Mouse (Mus musculus): ENCODE results near the gene Esyt1. TPM values are rescaled to one million over a fixed set of nuclear protein-coding genes. Genes with fewer than 3 reads are reported as not detected.

Esyt1 gene
- polyA plus RNA-seq, 1 experiment from 2014 or later, result 18.1 TPM

DNA sequence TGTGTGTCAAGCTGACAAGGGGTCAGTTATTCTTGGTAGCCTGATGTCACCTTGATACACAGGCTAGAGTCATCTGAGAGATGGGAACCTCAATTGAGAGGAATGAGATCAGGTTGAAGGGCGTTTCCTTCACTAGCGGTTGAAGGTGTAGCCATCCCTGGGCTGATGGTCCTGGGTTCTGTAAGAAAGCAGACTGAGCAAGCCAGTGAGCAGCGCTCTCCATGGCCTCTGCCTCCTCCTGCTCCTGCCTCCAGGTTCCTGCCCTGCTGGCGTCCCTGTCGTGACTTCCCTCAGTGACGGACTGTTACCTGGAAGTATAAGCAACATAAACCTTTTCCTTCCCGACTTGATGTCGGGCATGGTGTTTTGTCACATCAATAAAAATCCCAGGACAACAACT is 22.1 kb downstream of the Esyt1 start:
- ATAC-seq (ENCODE audit: low FRiP score) (no peak), DNase-seq (ENCODE audit: low spot score, missing footprints) (no peak)
- no peaks in the 10 kb centered on the region for H3K27me3 ChIP-seq (ENCODE audit: control insufficient read depth, insufficient read depth, low read length)
- no peak overlapping the region for H3K27ac ChIP-seq (ENCODE audit: low read depth, low read length)
- no peak overlapping the region for H3K9ac ChIP-seq (ENCODE audit: low read length)
- H3K4me2 ChIP-seq, result no peak overlapping the region
- H3K36me3 ChIP-seq (ENCODE audit: control insufficient read depth, insufficient read depth, low read length), result no peaks in the 10 kb centered on the region
- H3K4me1 ChIP-seq (ENCODE audit: control insufficient read depth, insufficient read depth, low read length), result no peaks in the 10 kb centered on the region
- H3K9me3 ChIP-seq (ENCODE audit: control insufficient read depth, low read length), result no peaks in the 10 kb centered on the region
- no peak overlapping the region for H3K4me3 ChIP-seq (ENCODE audit: low read depth, low read length)
- WGBS, result 76% methylated on average over 8 of the region's 8 CpGs

DNA sequence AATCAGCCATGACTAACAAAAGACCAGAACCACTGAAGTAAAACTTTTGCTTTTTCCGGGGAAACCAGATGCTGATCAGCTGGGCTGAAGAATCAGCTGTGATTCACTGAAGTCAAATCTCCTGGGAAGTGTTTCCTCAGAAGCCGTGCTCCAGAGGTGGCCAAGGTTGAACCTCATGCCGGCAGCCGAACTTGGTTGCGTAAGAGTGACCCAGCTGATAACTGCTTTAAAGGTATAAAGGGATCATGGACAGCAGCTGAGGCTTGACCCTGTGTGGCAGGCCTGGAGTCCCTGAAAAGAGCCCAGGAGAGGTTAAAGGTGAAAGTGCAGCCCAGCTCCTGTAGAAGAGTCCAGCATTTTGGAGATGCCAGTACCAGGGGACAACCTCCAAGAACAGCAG is 23.3 kb downstream of the Esyt1 start:
- Histone ChIP-seq H3K4me1 (ENCODE audit: control insufficient read depth, insufficient read depth, low read length) (peaks cover 8% of the 10 kb centered on the region; the same call in 1 of the 2 replicates), H3K4me2 (no peak overlapping the region), H3K27ac (ENCODE audit: low read depth, low read length) (no peak overlapping the region), H3K36me3 (ENCODE audit: control insufficient read depth, insufficient read depth, low read length) (no peaks in the 10 kb centered on the region), H3K4me3 (ENCODE audit: low read depth, low read length) (no peak overlapping the region), H3K9me3 (ENCODE audit: control insufficient read depth, low read length) (no peaks in the 10 kb centered on the region), H3K9ac (ENCODE audit: low read length) (no peak overlapping the region), H3K27me3 (ENCODE audit: control insufficient read depth, insufficient read depth, low read length) (no peaks in the 10 kb centered on the region)
- ATAC-seq (ENCODE audit: low FRiP score) (no peak), DNase-seq (ENCODE audit: low spot score, missing footprints) (no peak)
- 84% methylated on average over 5 of the region's 5 CpGs for WGBS

DNA sequence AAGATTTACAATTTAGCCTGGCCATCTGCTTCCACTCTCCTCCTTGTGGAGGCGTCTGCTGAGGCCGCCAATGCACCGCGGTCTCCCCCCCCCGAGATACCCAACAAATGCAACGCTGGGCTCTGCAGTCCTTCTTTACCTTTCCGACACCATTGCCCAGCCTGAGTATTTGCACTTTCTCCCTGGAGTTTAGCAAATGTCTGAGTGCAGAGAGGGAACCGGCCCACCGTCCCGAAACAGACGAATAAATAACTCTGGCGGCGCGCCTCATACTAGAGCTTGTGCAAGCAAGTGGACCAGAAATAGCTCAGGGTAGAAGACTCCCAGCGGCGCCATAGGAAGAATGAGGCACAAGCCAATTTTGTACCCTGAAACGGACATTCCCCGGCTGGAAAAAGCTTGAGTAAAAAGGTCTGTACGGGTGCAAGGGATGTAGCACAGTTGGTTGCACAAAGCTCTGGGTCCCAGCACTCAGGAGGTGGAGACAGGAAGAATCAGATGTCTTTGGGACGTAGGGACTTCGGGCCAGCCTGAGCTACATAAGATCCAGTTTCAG is 26.5 kb downstream of the Esyt1 start:
- H3K4me1 ChIP-seq (ENCODE audit: control insufficient read depth, insufficient read depth, low read length), result peaks cover 15% of the 10 kb centered on the region
- H3K4me3 ChIP-seq (ENCODE audit: low read depth, low read length), result peak overlapping the region; percentile 51
- WGBS, result 2% methylated on average over 21 of the region's 21 CpGs
- H3K9ac ChIP-seq (ENCODE audit: low read length), result peak overlapping the region; percentile 63
- H3K27ac ChIP-seq (ENCODE audit: low read depth, low read length), result no peak overlapping the region; the same call in none of the 2 replicates
- H3K4me2 ChIP-seq, result peak overlapping the region; percentile 77
- no peaks in the 10 kb centered on the region for H3K9me3 ChIP-seq (ENCODE audit: control insufficient read depth, low read length)
- peak; percentile 96 for DNase-seq (ENCODE audit: low spot score, missing footprints)
- H3K27me3 ChIP-seq (ENCODE audit: control insufficient read depth, insufficient read depth, low read length), result no peaks in the 10 kb centered on the region
- H3K36me3 ChIP-seq (ENCODE audit: control insufficient read depth, insufficient read depth, low read length), result no peaks in the 10 kb centered on the region
- ATAC-seq (ENCODE audit: low FRiP score), result peak; percentile 59

DNA sequence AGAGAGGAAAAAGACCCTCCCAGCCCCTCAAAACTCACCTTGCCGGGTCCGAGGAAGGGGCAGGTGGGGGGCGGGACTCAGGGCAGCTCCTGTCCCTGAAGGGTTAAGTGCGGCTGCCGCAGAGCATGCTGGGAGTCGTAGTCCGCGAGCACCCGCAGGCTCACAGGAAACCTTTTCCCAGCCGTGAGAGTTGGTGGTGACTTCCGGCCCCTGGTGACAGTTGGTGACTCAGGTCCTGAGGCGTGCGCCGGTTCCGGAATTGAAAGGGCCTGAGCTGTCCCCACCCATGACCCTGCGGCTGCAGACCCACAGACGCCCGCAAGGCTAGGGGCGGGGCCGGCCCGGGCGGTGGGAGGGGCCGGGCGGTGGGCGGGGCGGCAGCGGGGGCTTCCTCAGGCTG is 27.1 kb downstream of the Esyt1 start, which contains the start of gene Myl6b:
Gene Myl6b (minus strand): TSS at position 96 of the 400 bp plus-strand sequence.
- peak; percentile 99 for DNase-seq (ENCODE audit: low spot score, missing footprints)
- Histone ChIP-seq H3K4me2 (peak within 1 kb of the TSS; percentile 77), H3K27me3 (ENCODE audit: control insufficient read depth, insufficient read depth, low read length) (no peaks in the 10 kb centered on the region), H3K27ac (ENCODE audit: low read depth, low read length) (peak within 1 kb of the TSS; percentile 35), H3K9ac (ENCODE audit: low read length) (peak within 1 kb of the TSS; percentile 63), H3K4me1 (ENCODE audit: control insufficient read depth, insufficient read depth, low read length) (peaks cover 15% of the 10 kb centered on the region), H3K36me3 (ENCODE audit: control insufficient read depth, insufficient read depth, low read length) (no peaks in the 10 kb centered on the region), H3K9me3 (ENCODE audit: control insufficient read depth, low read length) (no peaks in the 10 kb centered on the region), H3K4me3 (ENCODE audit: low read depth, low read length) (peak within 1 kb of the TSS; percentile 51)
- ATAC-seq (ENCODE audit: low FRiP score), result peak; percentile 91
- WGBS, result 1% methylated on average over 27 of the region's 27 CpGs

DNA sequence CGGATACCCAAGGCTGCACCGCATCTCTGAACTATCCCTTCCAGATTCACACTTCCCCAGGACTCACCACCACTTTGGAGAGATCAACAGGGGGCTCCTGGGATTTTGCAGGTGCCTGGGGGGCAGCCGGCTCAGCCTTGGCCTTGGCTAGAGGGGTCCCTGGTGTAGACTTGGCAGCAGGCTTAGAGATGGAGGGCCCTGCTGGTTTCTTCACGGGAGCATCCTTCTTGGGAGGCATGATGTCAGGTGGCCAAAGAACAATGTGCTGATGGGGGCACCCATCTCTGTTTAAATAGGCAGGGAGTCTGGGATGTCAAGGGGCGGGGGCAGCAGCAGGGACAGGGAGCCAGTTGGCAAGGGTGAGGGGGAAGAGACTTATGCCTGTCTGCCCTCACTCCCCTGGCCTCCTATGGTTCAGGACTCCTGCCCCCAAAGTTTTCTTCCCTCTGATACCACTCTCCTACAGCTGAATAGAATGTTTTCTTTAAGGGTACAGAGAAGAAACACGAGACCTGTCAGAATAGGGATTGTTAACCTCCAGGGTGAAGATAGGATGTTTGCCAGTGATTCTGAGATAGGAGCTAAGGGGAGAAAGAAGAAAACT is 28.4 kb downstream of the Esyt1 start:
- Histone ChIP-seq H3K9ac (ENCODE audit: low read length) (no peak overlapping the region), H3K27ac (ENCODE audit: low read depth, low read length) (no peak overlapping the region), H3K4me2 (no peak overlapping the region), H3K36me3 (ENCODE audit: control insufficient read depth, insufficient read depth, low read length) (no peaks in the 10 kb centered on the region), H3K4me1 (ENCODE audit: control insufficient read depth, insufficient read depth, low read length) (peaks cover 21% of the 10 kb centered on the region), H3K27me3 (ENCODE audit: control insufficient read depth, insufficient read depth, low read length) (no peaks in the 10 kb centered on the region), H3K9me3 (ENCODE audit: control insufficient read depth, low read length) (no peaks in the 10 kb centered on the region), H3K4me3 (ENCODE audit: low read depth, low read length) (no peak overlapping the region)
- WGBS, result 45% methylated on average over 6 of the region's 6 CpGs
- DNase-seq (ENCODE audit: low spot score, missing footprints) (no peak), ATAC-seq (ENCODE audit: low FRiP score) (no peak)

DNA sequence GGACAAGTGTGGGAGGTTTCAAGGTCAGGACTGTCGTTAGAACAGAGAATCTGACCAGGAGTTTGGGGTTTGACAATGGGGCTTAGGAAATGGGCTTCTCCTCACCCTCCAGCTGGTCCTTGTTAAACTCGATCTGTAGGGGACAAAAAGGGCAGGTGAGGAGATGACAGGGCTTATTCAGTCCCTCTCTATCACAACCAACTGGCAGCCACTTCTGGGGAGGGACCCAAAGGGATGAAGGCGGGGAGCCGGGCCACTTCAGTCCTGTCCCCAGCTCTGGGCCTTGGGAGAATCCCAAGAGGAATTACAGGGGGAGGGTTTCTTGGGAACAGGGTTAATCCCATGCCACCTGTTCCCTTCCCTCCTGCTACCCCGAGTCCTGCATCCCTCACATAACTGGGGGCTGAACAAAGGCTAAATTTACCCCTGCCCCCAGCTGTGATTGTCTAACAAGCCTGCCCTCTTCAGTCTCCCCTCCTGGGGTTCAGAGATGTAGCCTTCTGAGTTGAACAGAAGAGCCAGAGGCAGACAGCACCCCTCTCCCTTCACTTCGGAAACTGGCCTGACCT is 29.1 kb downstream of the Esyt1 start:
- Histone ChIP-seq H3K27ac (ENCODE audit: low read depth, low read length) (no peak overlapping the region), H3K4me1 (ENCODE audit: control insufficient read depth, insufficient read depth, low read length) (peaks cover 24% of the 10 kb centered on the region), H3K4me2 (no peak overlapping the region), H3K27me3 (ENCODE audit: control insufficient read depth, insufficient read depth, low read length) (no peaks in the 10 kb centered on the region), H3K36me3 (ENCODE audit: control insufficient read depth, insufficient read depth, low read length) (peaks cover 4% of the 10 kb centered on the region), H3K4me3 (ENCODE audit: low read depth, low read length) (no peak overlapping the region), H3K9me3 (ENCODE audit: control insufficient read depth, low read length) (no peaks in the 10 kb centered on the region), H3K9ac (ENCODE audit: low read length) (no peak overlapping the region)
- ATAC-seq (ENCODE audit: low FRiP score), result no peak
- DNase-seq (ENCODE audit: low spot score, missing footprints), result no peak
- 33% methylated on average over 6 of the region's 6 CpGs for WGBS

DNA sequence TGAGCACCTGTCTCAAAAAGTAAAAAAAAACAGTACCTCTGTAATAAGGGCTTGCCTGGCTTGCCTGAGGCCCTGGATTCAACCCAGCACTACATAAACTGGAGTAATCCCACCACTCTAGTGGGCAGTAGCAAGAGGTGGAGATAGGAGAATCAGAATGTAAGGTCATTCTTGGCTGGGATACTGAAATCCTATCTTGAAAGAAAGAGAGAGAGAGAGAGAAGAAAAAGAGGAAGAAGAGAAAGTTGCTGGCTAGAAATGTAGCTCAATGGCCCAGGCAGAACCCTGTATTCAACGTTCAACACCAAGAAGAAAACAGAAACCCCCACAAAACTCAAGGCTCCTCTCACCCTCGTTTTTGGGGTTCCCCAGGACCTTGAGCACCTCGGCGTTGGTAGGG is 29.8 kb downstream of the Esyt1 start:
- DNase-seq (ENCODE audit: low spot score, missing footprints), result no peak
- Histone ChIP-seq H3K36me3 (ENCODE audit: control insufficient read depth, insufficient read depth, low read length) (peaks cover 7% of the 10 kb centered on the region), H3K27ac (ENCODE audit: low read depth, low read length) (no peak overlapping the region), H3K4me3 (ENCODE audit: low read depth, low read length) (no peak overlapping the region), H3K4me1 (ENCODE audit: control insufficient read depth, insufficient read depth, low read length) (peaks cover 25% of the 10 kb centered on the region), H3K4me2 (no peak overlapping the region), H3K9ac (ENCODE audit: low read length) (no peak overlapping the region), H3K9me3 (ENCODE audit: control insufficient read depth, low read length) (no peaks in the 10 kb centered on the region), H3K27me3 (ENCODE audit: control insufficient read depth, insufficient read depth, low read length) (no peaks in the 10 kb centered on the region)
- 81% methylated on average over 4 of the region's 4 CpGs for WGBS
- ATAC-seq (ENCODE audit: low FRiP score), result no peak

DNA sequence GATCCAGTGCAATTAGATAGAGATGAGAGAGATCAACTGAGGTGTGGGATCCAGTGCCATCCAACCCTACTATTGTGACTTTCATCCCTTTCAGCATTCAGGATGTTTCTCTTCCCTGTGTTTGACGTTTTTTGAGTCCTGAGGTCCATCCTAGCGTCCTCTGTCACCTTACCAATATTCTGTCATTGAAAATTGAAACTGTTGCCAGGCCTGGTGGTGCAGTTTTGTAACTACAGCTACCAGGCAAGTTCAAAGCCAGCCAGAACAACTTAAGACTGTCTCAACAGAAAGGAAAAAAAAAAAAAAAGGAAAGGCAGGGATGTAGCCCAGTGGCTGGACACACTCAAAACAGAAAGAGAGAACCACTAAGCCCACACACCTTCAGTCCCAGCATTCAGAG is 30.4 kb downstream of the Esyt1 start:
- peaks cover 25% of the 10 kb centered on the region for H3K4me1 ChIP-seq (ENCODE audit: control insufficient read depth, insufficient read depth, low read length)
- WGBS, result 80% methylated on average over 2 of the region's 2 CpGs
- no peak overlapping the region for H3K27ac ChIP-seq (ENCODE audit: low read depth, low read length)
- no peak for ATAC-seq (ENCODE audit: low FRiP score)
- H3K27me3 ChIP-seq (ENCODE audit: control insufficient read depth, insufficient read depth, low read length), result no peaks in the 10 kb centered on the region
- H3K4me3 ChIP-seq (ENCODE audit: low read depth, low read length), result peak overlapping the region; percentile 68; the same call in 1 of the 2 replicates
- no peak for DNase-seq (ENCODE audit: low spot score, missing footprints)
- peak overlapping the region; percentile 80; the same call in 1 of the 2 replicates for H3K4me2 ChIP-seq
- H3K36me3 ChIP-seq (ENCODE audit: control insufficient read depth, insufficient read depth, low read length), result peaks cover 7% of the 10 kb centered on the region
- no peaks in the 10 kb centered on the region for H3K9me3 ChIP-seq (ENCODE audit: control insufficient read depth, low read length)
- H3K9ac ChIP-seq (ENCODE audit: low read length), result no peak overlapping the region

DNA sequence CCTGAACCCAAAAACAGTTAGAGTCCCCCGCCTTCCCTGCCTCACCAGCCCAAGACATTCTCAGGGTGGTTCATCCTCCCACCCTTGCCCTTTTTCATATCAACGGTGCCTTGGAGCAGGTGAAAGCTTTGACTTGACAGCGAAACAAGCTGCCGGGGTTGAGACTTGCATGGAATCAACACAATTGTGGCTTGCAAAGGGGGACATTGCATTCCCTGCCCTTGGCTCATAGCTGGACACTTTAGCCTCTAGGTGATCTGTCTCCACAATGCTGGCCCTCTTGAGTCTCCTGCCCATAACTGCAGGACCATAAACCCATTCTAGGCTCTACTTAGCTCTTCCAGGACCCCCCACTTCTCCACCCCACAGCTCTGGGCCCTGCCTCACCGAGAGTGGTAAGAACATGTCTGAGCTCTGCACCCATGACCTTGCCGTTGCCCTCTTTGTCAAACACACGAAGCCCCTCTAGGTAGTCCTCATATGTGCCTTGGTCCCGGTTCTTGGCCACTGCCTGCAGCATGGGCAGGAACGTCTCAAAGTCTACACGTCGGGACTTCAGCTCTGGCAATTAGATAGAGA is 30.9 kb downstream of the Esyt1 start:
- no peak for DNase-seq (ENCODE audit: low spot score, missing footprints)
- ATAC-seq (ENCODE audit: low FRiP score), result no peak
- 59% methylated on average over 11 of the region's 11 CpGs for whole genome bisulfite sequencing
- Histone ChIP-seq H3K4me2 (peak overlapping the region; percentile 80), H3K27ac (ENCODE audit: low read depth, low read length) (peak overlapping the region; percentile 51), H3K9me3 (ENCODE audit: control insufficient read depth, low read length) (no peaks in the 10 kb centered on the region), H3K36me3 (ENCODE audit: control insufficient read depth, insufficient read depth, low read length) (peaks cover 12% of the 10 kb centered on the region), H3K4me3 (ENCODE audit: low read depth, low read length) (peak overlapping the region; percentile 68), H3K9ac (ENCODE audit: low read length) (peak overlapping the region; percentile 77), H3K4me1 (ENCODE audit: control insufficient read depth, insufficient read depth, low read length) (peaks cover 25% of the 10 kb centered on the region), H3K27me3 (ENCODE audit: control insufficient read depth, insufficient read depth, low read length) (no peaks in the 10 kb centered on the region)
